Mouse (Mus musculus) heart, adult 2 months (tissue): ENCODE measurements around the gene Abhd17b.

Experiments used
- CTCF ChIP-seq: fragments of 200-600 bp; IDR thresholded peaks from 2 replicates; pipeline ENCODE4 v1.8.1; 2022; ENCODE audit warnings: antibody characterized with exemption, mild to moderate bottlenecking, moderate library complexity
- POLR2A ChIP-seq: fragments of 200-500 bp; IDR thresholded peaks from 2 replicates; pipeline ENCODE4 v1.6.1; 2011; ENCODE audit warnings: mild to moderate bottlenecking, low read depth, low read length, control low read depth; ENCODE audit not compliant: insufficient read depth

DNA sequence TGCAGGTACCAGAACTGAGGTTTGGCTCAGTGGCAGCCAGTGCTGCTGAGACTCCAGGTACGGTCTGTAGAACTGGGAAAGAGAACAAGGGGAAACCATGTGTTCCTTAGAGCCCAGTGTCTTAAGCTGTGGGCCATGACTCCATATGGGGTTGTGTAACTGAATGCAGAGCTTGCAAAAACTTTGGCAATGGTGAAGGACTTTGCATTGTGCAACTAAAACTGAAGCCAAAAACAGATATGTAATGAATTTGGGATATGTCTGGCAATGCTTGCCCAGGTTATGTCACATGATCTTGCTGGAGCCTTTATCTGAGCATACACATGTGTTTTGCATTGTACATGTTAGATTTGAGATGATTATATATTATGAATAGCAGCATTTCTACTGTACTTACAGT is 72.2 kb downstream of the Abhd17b start:
- TF ChIP-seq CTCF (no peak), POLR2A (no peak)
